Mouse (Mus musculus) lung, adult 18-20 months (tissue): Measurements from ENCODE around the gene Aatk.
A peak's percentile ranks its signal among the peaks of the same experiment; 100 is the strongest.

Experiments
- DNase-seq, 2 experiments: peaks; one replicate each; pipeline ENCODE4 v3.0.0; 2022; ENCODE audit warnings: mixed read lengths in 2 of 2

The Aatk gene

GRCm38 (mm10) chr11:120021367-120021766 lies 25.6 kb downstream of the Aatk start:
- DNase-seq: no peak

GRCm38 (mm10) chr11:120019542-120020440 lies 27.2 kb downstream of the Aatk start:
- no peak for DNase-seq

GRCm38 (mm10) chr11:120017011-120017410 lies 30.0 kb downstream of the Aatk start:
- no peak for DNase-seq

- DNase-seq: no peak
Observed at GRCm38 (mm10) chr11:120014758-120015157, 32.2 kb downstream of the Aatk start.

GRCm38 (mm10) chr11:120013174-120013711 lies 33.7 kb downstream of the Aatk start:
- peak; percentile 77 to 80 for DNase-seq

GRCm38 (mm10) chr11:120012702-120013101 lies 34.3 kb downstream of the Aatk start:
- DNase-seq: no peak

GRCm38 (mm10) chr11:120011761-120012560 lies 35.0 kb downstream of the Aatk start:
- DNase-seq: no peak

GRCm38 (mm10) chr11:120011114-120011760 lies 35.7 kb downstream of the Aatk start:
- DNase-seq: no peak

- no peak for DNase-seq
Observed at GRCm38 (mm10) chr11:120009937-120010336, 37.0 kb downstream of the Aatk start.

GRCm38 (mm10) chr11:120008956-120009355 lies 38.0 kb downstream of the Aatk start:
- DNase-seq: no peak

- no peak for DNase-seq
Observed at GRCm38 (mm10) chr11:120008501-120008900, 38.5 kb downstream of the Aatk start.

GRCm38 (mm10) chr11:120007496-120008080 lies 39.4 kb downstream of the Aatk start:
- DNase-seq: no peak

GRCm38 (mm10) chr11:120005434-120006317 lies 41.3 kb downstream of the Aatk start:
- no peak for DNase-seq

GRCm38 (mm10) chr11:120002634-120003220 lies 44.2 kb downstream of the Aatk start:
- DNase-seq: no peak

- no peak for DNase-seq
Observed at GRCm38 (mm10) chr11:120002041-120002440, 44.9 kb downstream of the Aatk start.

GRCm38 (mm10) chr11:119997351-119997750 lies 49.6 kb downstream of the Aatk start:
- DNase-seq: no peak

- peak; percentile 82 to 89 for DNase-seq
Observed at GRCm38 (mm10) chr11:119991338-119991678, 55.7 kb downstream of the Aatk start.

- DNase-seq: peak; percentile 48 to 78
Observed at GRCm38 (mm10) chr11:119990658-119991337, 56.2 kb downstream of the Aatk start.

- DNase-seq: peak; percentile 78 to 89
Observed at GRCm38 (mm10) chr11:119989115-119989564, 57.8 kb downstream of the Aatk start.

- peak; percentile 43 to 67 for DNase-seq
Observed at GRCm38 (mm10) chr11:119988391-119988790, 58.6 kb downstream of the Aatk start.
